Mouse (Mus musculus): ENCODE results near the gene Gdf1. TPM values are rescaled to one million over a fixed set of nuclear protein-coding genes. Genes with fewer than 3 reads are reported as not detected.

The Gdf1 gene
- polyA plus RNA-seq, 1 experiment from 2014 or later = 0.40 TPM

- no peaks in the 10 kb centered on the region for H3K27me3 ChIP-seq (ENCODE audit: control insufficient read depth, insufficient read depth, low read depth, low read length)
- no peaks in the 10 kb centered on the region for H3K9me3 ChIP-seq (ENCODE audit: control insufficient read depth, low read length)
- no peak overlapping the region for H3K4me2 ChIP-seq (ENCODE audit: low read depth, low read length)
- no peaks in the 10 kb centered on the region for H3K36me3 ChIP-seq (ENCODE audit: control insufficient read depth, insufficient read depth, low read length)
- no peak overlapping the region for H3K27ac ChIP-seq (ENCODE audit: low read length)
- no peaks in the 10 kb centered on the region for H3K4me1 ChIP-seq (replicated peaks; ENCODE audit: control insufficient read depth, insufficient read depth, low read length)
- no peak for ATAC-seq (ENCODE audit: low read depth)
- H3K4me3 ChIP-seq (ENCODE audit: low read length) = no peak overlapping the region
- 90% methylated on average over 3 of the region's 3 CpGs for WGBS
- H3K9ac ChIP-seq (ENCODE audit: low read length) = no peak overlapping the region
Measured at GRCm38 (mm10) chr8:70323716-70324115, 5.9 kb upstream of the Gdf1 start.

GRCm38 (mm10) chr8:70327512-70327911, 2.1 kb upstream of the Gdf1 start:
- Histone ChIP-seq H3K4me1 (replicated peaks; ENCODE audit: control insufficient read depth, insufficient read depth, low read length) (peaks cover 19% of the 10 kb centered on the region), H3K9me3 (ENCODE audit: control insufficient read depth, low read length) (no peaks in the 10 kb centered on the region), H3K9ac (ENCODE audit: low read length) (no peak overlapping the region), H3K27me3 (ENCODE audit: control insufficient read depth, insufficient read depth, low read depth, low read length) (peaks cover 2% of the 10 kb centered on the region; the same call in 1 of the 2 replicates), H3K27ac (ENCODE audit: low read length) (no peak overlapping the region), H3K4me3 (ENCODE audit: low read length) (no peak overlapping the region), H3K4me2 (ENCODE audit: low read depth, low read length) (no peak overlapping the region), H3K36me3 (ENCODE audit: control insufficient read depth, insufficient read depth, low read length) (peaks cover 11% of the 10 kb centered on the region)
- 88% methylated on average over 6 of the region's 6 CpGs for WGBS
- no peak for ATAC-seq (ENCODE audit: low read depth)

- WGBS = 10% methylated on average over 45 of the region's 45 CpGs
- H3K27ac ChIP-seq (ENCODE audit: low read length) = no peak overlapping the region
- H3K36me3 ChIP-seq (ENCODE audit: control insufficient read depth, insufficient read depth, low read length) = peaks cover 36% of the 10 kb centered on the region
- ATAC-seq (ENCODE audit: low read depth) = peak; percentile 47
- peak overlapping the region; percentile 39 for H3K4me2 ChIP-seq (ENCODE audit: low read depth, low read length)
- H3K9me3 ChIP-seq (ENCODE audit: control insufficient read depth, low read length) = no peaks in the 10 kb centered on the region
- peaks cover 2% of the 10 kb centered on the region; the same call in 1 of the 2 replicates for H3K27me3 ChIP-seq (ENCODE audit: control insufficient read depth, insufficient read depth, low read depth, low read length)
- H3K9ac ChIP-seq (ENCODE audit: low read length) = peak overlapping the region; percentile 47; the same call in 1 of the 2 replicates
- H3K4me1 ChIP-seq (replicated peaks; ENCODE audit: control insufficient read depth, insufficient read depth, low read length) = peaks cover 19% of the 10 kb centered on the region
- peak overlapping the region; percentile 12 for H3K4me3 ChIP-seq (ENCODE audit: low read length)
Measured at GRCm38 (mm10) chr8:70329835-70330740, 471 bp downstream of the Gdf1 start.

GRCm38 (mm10) chr8:70330741-70331364, 1.2 kb downstream of the Gdf1 start:
- Histone ChIP-seq H3K4me1 (replicated peaks; ENCODE audit: control insufficient read depth, insufficient read depth, low read length) (peaks cover 19% of the 10 kb centered on the region), H3K27ac (ENCODE audit: low read length) (no peak overlapping the region), H3K4me2 (ENCODE audit: low read depth, low read length) (peak overlapping the region; percentile 39), H3K9me3 (ENCODE audit: control insufficient read depth, low read length) (no peaks in the 10 kb centered on the region), H3K4me3 (ENCODE audit: low read length) (peak overlapping the region; percentile 12; the same call in 1 of the 2 replicates), H3K27me3 (ENCODE audit: control insufficient read depth, insufficient read depth, low read depth, low read length) (peaks cover 2% of the 10 kb centered on the region; the same call in 1 of the 2 replicates), H3K9ac (ENCODE audit: low read length) (peak overlapping the region; percentile 47; the same call in 1 of the 2 replicates), H3K36me3 (ENCODE audit: control insufficient read depth, insufficient read depth, low read length) (peaks cover 44% of the 10 kb centered on the region)
- WGBS = 31% methylated on average over 51 of the region's 53 CpGs
- peak; percentile 86 for ATAC-seq (ENCODE audit: low read depth)

- Histone ChIP-seq H3K4me1 (replicated peaks; ENCODE audit: control insufficient read depth, insufficient read depth, low read length) (peaks cover 19% of the 10 kb centered on the region), H3K36me3 (ENCODE audit: control insufficient read depth, insufficient read depth, low read length) (peaks cover 51% of the 10 kb centered on the region), H3K4me2 (ENCODE audit: low read depth, low read length) (no peak overlapping the region), H3K27ac (ENCODE audit: low read length) (no peak overlapping the region), H3K9me3 (ENCODE audit: control insufficient read depth, low read length) (no peaks in the 10 kb centered on the region), H3K27me3 (ENCODE audit: control insufficient read depth, insufficient read depth, low read depth, low read length) (peaks cover 2% of the 10 kb centered on the region; the same call in 1 of the 2 replicates), H3K4me3 (ENCODE audit: low read length) (no peak overlapping the region), H3K9ac (ENCODE audit: low read length) (no peak overlapping the region)
- no peak for ATAC-seq (ENCODE audit: low read depth)
- 75% methylated on average over 19 of the region's 19 CpGs for WGBS
Measured at GRCm38 (mm10) chr8:70331526-70331925, 1.9 kb downstream of the Gdf1 start.

GRCm38 (mm10) chr8:70332070-70332877, 2.7 kb downstream of the Gdf1 start:
- Histone ChIP-seq H3K27me3 (ENCODE audit: control insufficient read depth, insufficient read depth, low read depth, low read length) (peaks cover 2% of the 10 kb centered on the region; the same call in 1 of the 2 replicates), H3K27ac (ENCODE audit: low read length) (no peak overlapping the region), H3K9me3 (ENCODE audit: control insufficient read depth, low read length) (no peaks in the 10 kb centered on the region), H3K9ac (ENCODE audit: low read length) (no peak overlapping the region), H3K4me2 (ENCODE audit: low read depth, low read length) (no peak overlapping the region), H3K4me1 (replicated peaks; ENCODE audit: control insufficient read depth, insufficient read depth, low read length) (peaks cover 19% of the 10 kb centered on the region), H3K36me3 (ENCODE audit: control insufficient read depth, insufficient read depth, low read length) (peaks cover 58% of the 10 kb centered on the region), H3K4me3 (ENCODE audit: low read length) (no peak overlapping the region)
- ATAC-seq (ENCODE audit: low read depth) = peak; percentile 79
- WGBS = 31% methylated on average over 39 of the region's 41 CpGs

- 91% methylated on average over 6 of the region's 6 CpGs for WGBS
- no peak overlapping the region for H3K4me2 ChIP-seq (ENCODE audit: low read depth, low read length)
- ATAC-seq (ENCODE audit: low read depth) = no peak
- no peak overlapping the region for H3K27ac ChIP-seq (ENCODE audit: low read length)
- H3K9ac ChIP-seq (ENCODE audit: low read length) = no peak overlapping the region
- H3K27me3 ChIP-seq (ENCODE audit: control insufficient read depth, insufficient read depth, low read depth, low read length) = peaks cover 2% of the 10 kb centered on the region; the same call in 1 of the 2 replicates
- H3K36me3 ChIP-seq (ENCODE audit: control insufficient read depth, insufficient read depth, low read length) = peaks cover 64% of the 10 kb centered on the region
- H3K9me3 ChIP-seq (ENCODE audit: control insufficient read depth, low read length) = no peaks in the 10 kb centered on the region
- H3K4me3 ChIP-seq (ENCODE audit: low read length) = no peak overlapping the region
- peaks cover 19% of the 10 kb centered on the region for H3K4me1 ChIP-seq (replicated peaks; ENCODE audit: control insufficient read depth, insufficient read depth, low read length)
Measured at GRCm38 (mm10) chr8:70332878-70333202, 3.2 kb downstream of the Gdf1 start.

GRCm38 (mm10) chr8:70338931-70339330, 9.3 kb downstream of the Gdf1 start:
- H3K9me3 ChIP-seq (ENCODE audit: control insufficient read depth, low read length) = no peaks in the 10 kb centered on the region
- no peak overlapping the region for H3K27ac ChIP-seq (ENCODE audit: low read length)
- no peak overlapping the region for H3K9ac ChIP-seq (ENCODE audit: low read length)
- 86% methylated on average over 7 of the region's 7 CpGs for WGBS
- no peak overlapping the region for H3K4me3 ChIP-seq (ENCODE audit: low read length)
- no peak overlapping the region for H3K4me2 ChIP-seq (ENCODE audit: low read depth, low read length)
- no peak for ATAC-seq (ENCODE audit: low read depth)
- H3K36me3 ChIP-seq (ENCODE audit: control insufficient read depth, insufficient read depth, low read length) = peaks cover 86% of the 10 kb centered on the region
- no peaks in the 10 kb centered on the region for H3K27me3 ChIP-seq (ENCODE audit: control insufficient read depth, insufficient read depth, low read depth, low read length)
- no peaks in the 10 kb centered on the region for H3K4me1 ChIP-seq (replicated peaks; ENCODE audit: control insufficient read depth, insufficient read depth, low read length)

- Histone ChIP-seq H3K4me3 (ENCODE audit: low read length) (no peak overlapping the region), H3K27ac (ENCODE audit: low read length) (no peak overlapping the region), H3K9me3 (ENCODE audit: control insufficient read depth, low read length) (no peaks in the 10 kb centered on the region), H3K36me3 (ENCODE audit: control insufficient read depth, insufficient read depth, low read length) (peaks cover 71% of the 10 kb centered on the region), H3K4me2 (ENCODE audit: low read depth, low read length) (no peak overlapping the region), H3K27me3 (ENCODE audit: control insufficient read depth, insufficient read depth, low read depth, low read length) (no peaks in the 10 kb centered on the region), H3K9ac (ENCODE audit: low read length) (no peak overlapping the region), H3K4me1 (replicated peaks; ENCODE audit: control insufficient read depth, insufficient read depth, low read length) (no peaks in the 10 kb centered on the region)
- no peak for ATAC-seq (ENCODE audit: low read depth)
- WGBS = 88% methylated on average over 7 of the region's 7 CpGs
Measured at GRCm38 (mm10) chr8:70340659-70341058, 11.0 kb downstream of the Gdf1 start.

Data from lung, embryonic 16.5 days (tissue).